Mouse (Mus musculus) macrophage (primary cell): ENCODE results near the gene Lrig1. TPM values are rescaled to one million over a fixed set of nuclear protein-coding genes. Genes with fewer than 3 reads are reported as not detected.

Source experiments
- H3K27ac ChIP-seq: fragments of 350-480 bp; formaldehyde crosslinking; 2 replicates; pipeline ENCODE4 v1.9.0; 2021
- H3K36me3 ChIP-seq: fragments of 350-480 bp; formaldehyde crosslinking; 2 replicates; pipeline ENCODE4 v1.9.0; 2021; ENCODE audit errors: inconsistent target
- H3K4me3 ChIP-seq: fragments of 350-480 bp; formaldehyde crosslinking; 2 replicates; pipeline ENCODE4 v1.9.0; 2021; ENCODE audit errors: inconsistent target
- H3K79me2 ChIP-seq: fragments of 350-480 bp; formaldehyde crosslinking; 2 replicates; pipeline ENCODE4 v1.9.0; 2021; ENCODE audit errors: inconsistent target
- WGBS: methylation state at CpG from one replicate; pipeline ENCODE4 v1.1.7; 2026; ENCODE audit warnings: inconsistent platforms; ENCODE audit not compliant: missing documents; 5-methylcytosine and 5-hydroxymethylcytosine counted together
- polyA plus RNA-seq: library from polyadenylated mRNA; stranded (reverse); fragments of 250-400 nt; gene quantifications from 3 replicates; pipeline ENCODE4 v1.2.4, GENCODE M21; 2018; ENCODE audit warnings: inconsistent platforms

Lrig1 gene
- polyA plus RNA-seq, 1 experiment from 2014 or later = 0.30 TPM

DNA sequence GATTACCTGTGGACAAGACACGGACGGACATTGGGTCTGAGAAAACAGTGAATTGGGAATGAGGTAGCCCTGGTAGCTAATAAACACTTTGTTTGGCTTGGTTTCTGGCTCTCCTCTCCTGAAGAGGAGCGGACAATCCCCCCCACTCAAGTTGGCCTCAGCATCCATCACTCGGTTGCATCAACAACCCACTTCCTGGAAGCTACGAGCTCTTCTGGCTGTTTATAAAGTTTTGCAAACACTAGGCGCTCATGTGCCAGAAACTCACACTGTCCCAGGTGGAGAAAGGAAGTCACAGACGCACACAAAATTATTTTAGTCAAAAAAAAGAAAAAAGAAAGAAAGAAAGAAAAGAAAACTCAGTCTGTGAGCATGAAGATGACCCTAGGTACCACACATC is 9.7 kb downstream of the Lrig1 start:
- no peaks in the 10 kb centered on the region for H3K79me2 ChIP-seq
- no peak overlapping the region for H3K27ac ChIP-seq
- WGBS = 51% methylated on average over 7 of the region's 7 CpGs
- H3K4me3 ChIP-seq = no peak overlapping the region
- H3K36me3 ChIP-seq = no peaks in the 10 kb centered on the region

DNA sequence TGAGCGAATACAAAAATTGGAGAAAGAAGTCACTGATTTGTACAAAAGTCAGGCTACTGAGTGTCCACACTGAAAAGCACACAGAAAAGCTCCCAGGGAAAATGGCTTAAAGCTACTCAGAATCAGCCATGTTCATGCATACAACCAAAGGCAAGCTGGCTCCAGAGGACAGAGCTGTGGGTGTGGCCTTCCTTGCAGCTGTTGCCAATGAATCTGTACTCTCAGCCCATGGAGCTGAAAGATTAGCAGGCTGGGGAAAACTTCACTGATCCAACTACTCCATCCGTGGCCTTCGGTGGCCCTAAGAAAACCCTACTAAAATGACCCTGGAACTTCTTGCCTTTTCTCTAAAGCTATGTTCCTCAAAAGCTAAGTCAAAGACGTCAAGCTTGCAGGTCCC is 11.2 kb downstream of the Lrig1 start:
- Histone ChIP-seq H3K79me2 (no peaks in the 10 kb centered on the region), H3K27ac (no peak overlapping the region), H3K4me3 (no peak overlapping the region), H3K36me3 (no peaks in the 10 kb centered on the region)
- 96% methylated on average over 4 of the region's 4 CpGs for WGBS

GRCm38 (mm10) chr6:94686048-94686447 is 13.9 kb downstream of the Lrig1 start:
- WGBS = 85% methylated on average over 6 of the region's 6 CpGs
- Histone ChIP-seq H3K79me2 (no peaks in the 10 kb centered on the region), H3K36me3 (no peaks in the 10 kb centered on the region), H3K27ac (no peak overlapping the region), H3K4me3 (no peak overlapping the region)

GRCm38 (mm10) chr6:94685611-94686010 is 14.3 kb downstream of the Lrig1 start:
- no peaks in the 10 kb centered on the region for H3K79me2 ChIP-seq
- H3K4me3 ChIP-seq = no peak overlapping the region
- no peak overlapping the region for H3K27ac ChIP-seq
- H3K36me3 ChIP-seq = no peaks in the 10 kb centered on the region
- 91% methylated on average over 6 of the region's 6 CpGs for WGBS

DNA sequence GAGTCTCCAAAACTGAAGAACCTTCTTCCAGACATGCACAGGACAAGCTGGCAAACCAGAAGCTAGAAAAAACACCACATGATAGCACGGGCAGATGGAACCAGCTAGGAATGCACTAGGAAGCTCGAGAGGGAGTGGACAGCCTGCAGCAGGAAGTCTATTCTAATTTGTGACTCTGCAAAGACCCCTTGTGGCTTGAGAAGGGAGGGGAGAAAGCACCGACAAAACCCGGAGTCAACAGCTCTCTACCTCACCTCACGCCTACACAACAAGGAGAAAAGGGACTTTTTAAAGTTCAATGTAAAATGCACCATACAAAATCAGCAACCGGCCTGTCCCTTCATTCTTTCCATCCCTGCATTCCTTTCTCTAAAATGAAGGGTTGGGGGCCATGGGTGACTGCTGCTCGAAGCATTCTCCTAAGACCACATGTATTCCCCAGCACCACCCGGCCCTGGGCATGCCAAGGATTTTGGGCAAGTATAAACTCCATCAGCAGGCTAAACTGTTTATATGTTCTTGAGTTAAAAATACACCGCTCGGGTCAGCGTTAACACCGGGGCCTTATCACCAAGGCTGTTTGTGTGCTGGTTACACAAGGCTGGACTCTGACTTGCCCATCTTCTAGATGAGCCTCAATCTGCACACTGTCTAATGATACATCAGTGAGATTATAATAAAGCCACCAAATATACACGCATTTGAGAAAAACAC is 15.0 kb downstream of the Lrig1 start:
- H3K36me3 ChIP-seq = no peaks in the 10 kb centered on the region
- no peaks in the 10 kb centered on the region for H3K79me2 ChIP-seq
- no peak overlapping the region for H3K4me3 ChIP-seq
- WGBS = 69% methylated on average over 13 of the region's 13 CpGs
- H3K27ac ChIP-seq = no peak overlapping the region

DNA sequence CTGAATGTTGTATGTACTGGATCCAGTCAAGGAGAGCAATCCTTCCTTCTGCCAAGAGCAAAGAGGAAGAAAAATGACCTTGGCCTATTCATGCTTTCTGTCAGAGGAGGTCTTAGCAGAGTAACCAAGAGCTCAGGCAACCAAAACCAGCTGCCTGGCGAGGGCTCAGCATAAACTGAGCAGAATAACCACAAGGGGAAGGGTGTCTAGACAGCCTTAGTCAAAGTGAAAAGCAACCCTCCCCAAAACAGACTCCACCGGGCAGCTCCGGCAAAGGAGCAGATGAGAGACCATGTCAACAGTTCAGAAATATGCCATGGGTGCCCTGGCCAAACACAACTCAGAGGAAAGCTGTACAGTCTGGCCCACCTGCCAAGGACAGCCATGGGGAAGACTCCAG is 16.3 kb downstream of the Lrig1 start:
- WGBS = 16% methylated on average over 3 of the region's 3 CpGs
- H3K4me3 ChIP-seq = no peak overlapping the region
- H3K27ac ChIP-seq = no peak overlapping the region
- H3K36me3 ChIP-seq = no peaks in the 10 kb centered on the region
- no peaks in the 10 kb centered on the region for H3K79me2 ChIP-seq

GRCm38 (mm10) chr6:94682270-94682618 is 17.7 kb downstream of the Lrig1 start:
- H3K36me3 ChIP-seq = no peaks in the 10 kb centered on the region
- WGBS = 42% methylated on average over 6 of the region's 6 CpGs
- H3K27ac ChIP-seq = no peak overlapping the region
- no peaks in the 10 kb centered on the region for H3K79me2 ChIP-seq
- H3K4me3 ChIP-seq = no peak overlapping the region

DNA sequence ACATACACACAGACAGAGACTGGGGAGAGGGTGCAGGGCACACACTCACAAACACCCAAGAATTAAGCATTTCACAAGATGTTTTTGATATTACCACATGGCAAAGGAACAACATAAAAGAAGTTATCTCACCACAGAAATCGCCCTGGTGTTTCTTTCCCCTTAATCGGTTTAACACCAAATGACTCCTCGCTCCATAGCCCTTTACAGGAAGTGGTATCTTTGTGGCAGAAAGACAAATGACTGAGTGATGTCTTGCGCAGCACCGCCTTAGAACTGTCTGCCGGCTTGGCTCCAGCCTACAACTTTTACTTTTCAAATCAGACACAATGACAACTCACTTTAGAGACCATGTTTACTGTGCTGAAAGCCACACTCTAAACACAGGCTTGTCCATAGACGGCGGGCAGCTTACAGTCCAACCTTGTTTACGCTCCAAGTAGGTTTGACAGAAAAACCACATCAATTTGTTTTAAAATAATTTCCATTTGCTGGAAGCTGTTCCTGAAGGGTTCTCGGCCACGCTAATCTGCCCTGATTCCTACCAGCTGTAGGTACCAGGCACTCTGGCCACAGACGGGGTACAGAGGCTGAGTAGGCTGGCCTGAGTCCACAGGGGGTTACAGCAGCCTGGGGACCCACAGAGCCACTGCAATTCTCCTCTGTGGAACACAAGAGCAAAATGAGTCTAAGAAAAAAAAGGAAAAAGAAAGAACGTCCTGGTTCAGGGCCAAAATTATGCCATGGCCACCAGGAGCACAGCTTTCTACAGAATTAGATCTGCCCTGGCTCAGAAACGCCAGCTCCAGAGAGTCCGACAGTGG is 18.3 kb downstream of the Lrig1 start:
- WGBS = 12% methylated on average over 15 of the region's 15 CpGs
- Histone ChIP-seq H3K36me3 (no peaks in the 10 kb centered on the region), H3K79me2 (no peaks in the 10 kb centered on the region), H3K27ac (no peak overlapping the region), H3K4me3 (no peak overlapping the region)

DNA sequence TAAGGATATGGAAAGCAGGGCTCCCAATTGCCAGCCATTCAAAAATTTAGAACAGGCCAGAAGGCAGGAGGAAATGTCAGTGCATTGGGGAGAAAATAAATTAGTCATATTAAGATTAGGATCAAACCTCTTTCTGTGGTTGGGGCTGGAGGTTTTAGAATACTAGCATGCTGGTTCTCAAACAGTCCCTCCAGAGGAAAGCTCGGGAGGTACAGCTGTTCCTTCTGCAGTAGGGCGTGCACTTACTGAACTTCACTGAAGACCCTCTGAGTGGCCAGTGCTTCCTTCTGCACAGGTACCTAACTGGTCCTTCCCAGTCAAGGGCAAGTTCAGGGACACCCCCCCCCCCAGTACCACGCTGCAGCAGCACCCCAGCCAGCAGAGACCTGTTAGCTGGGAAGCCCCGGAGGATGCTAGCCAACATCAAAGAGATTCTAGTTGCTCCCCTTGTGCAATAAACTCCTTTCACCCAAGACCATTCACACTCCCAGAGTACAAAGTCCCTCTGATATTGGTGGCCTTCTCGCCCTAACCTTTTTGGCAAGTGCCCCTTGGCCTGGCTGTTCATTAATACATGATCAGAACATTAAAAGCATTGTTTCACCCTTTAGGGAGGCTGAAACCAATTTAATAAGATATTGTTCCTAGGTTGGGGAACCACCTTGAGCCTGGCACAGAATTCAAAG is 19.1 kb downstream of the Lrig1 start:
- H3K27ac ChIP-seq = no peak overlapping the region
- H3K79me2 ChIP-seq = no peaks in the 10 kb centered on the region
- H3K4me3 ChIP-seq = no peak overlapping the region
- no peaks in the 10 kb centered on the region for H3K36me3 ChIP-seq
- WGBS = 23% methylated on average over 5 of the region's 5 CpGs

- no peaks in the 10 kb centered on the region for H3K36me3 ChIP-seq
- H3K4me3 ChIP-seq = no peak overlapping the region
- no peak overlapping the region for H3K27ac ChIP-seq
- 81% methylated on average over 1 of the region's 1 CpGs for WGBS
- no peaks in the 10 kb centered on the region for H3K79me2 ChIP-seq
These were observed 20.7 kb downstream of the Lrig1 start for GRCm38 (mm10) chr6:94679249-94679648.

DNA sequence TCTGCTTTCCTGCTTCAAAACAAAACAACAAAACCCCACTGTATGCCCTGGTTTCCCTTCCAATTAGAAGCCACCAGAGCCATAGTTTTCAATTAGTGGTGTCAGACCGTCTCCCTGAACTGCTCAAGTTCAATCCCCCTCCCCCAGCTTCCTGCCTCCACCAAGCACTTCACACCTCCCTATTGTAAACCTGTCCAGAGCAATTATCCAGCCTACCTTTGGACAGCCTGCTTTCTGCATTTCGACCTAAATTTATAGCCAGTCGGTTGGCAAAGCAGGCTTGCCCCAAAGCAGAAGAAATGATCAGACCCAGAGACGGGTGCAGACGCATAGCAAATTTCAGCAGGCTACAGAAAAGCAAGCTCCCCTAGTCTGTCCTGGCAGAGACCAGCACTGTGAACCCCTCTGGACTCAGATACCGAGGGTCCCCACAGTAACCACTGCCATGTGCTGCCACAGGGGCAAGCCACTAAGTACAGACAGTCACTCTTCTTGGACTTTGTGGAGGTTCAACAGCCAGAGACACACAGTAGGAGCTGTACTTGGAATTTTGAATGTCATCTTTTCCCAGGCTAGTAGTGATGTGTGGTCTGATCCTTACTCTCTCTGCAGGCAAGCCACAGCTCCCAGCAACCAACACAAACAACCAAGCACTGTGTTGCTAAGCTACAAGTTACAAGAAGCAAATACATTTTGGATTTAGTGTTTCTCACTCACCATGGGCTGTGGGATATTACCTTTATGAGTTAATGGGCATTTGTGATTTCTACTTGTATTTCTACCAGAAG is 21.4 kb downstream of the Lrig1 start:
- Histone ChIP-seq H3K36me3 (no peaks in the 10 kb centered on the region), H3K79me2 (no peaks in the 10 kb centered on the region), H3K4me3 (no peak overlapping the region), H3K27ac (no peak overlapping the region)
- WGBS = 84% methylated on average over 6 of the region's 6 CpGs

- no peaks in the 10 kb centered on the region for H3K79me2 ChIP-seq
- no peaks in the 10 kb centered on the region for H3K36me3 ChIP-seq
- H3K27ac ChIP-seq = no peak overlapping the region
- H3K4me3 ChIP-seq = no peak overlapping the region
- WGBS = 75% methylated on average over 3 of the region's 3 CpGs
These were observed 22.5 kb downstream of the Lrig1 start for GRCm38 (mm10) chr6:94677448-94677847.

DNA sequence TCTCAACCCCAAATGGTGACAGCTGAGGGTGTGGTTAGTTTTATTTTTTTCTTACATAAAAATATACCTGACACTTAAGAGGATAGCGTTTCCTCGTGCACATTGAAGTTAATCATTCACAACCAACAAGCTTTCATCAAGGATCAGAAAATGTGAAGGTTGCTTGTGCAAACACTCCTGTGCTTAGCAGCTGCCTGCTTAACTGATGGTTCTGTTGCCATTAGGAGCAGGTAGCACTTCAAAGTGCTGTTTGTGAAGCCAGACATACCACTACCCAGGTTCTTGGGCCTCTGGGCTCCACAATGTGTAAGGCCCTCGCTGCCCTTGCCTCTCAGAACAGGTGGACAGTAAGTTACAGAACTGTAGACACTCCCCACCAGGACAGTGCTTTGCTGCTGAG is 23.1 kb downstream of the Lrig1 start:
- WGBS = 65% methylated on average over 3 of the region's 3 CpGs
- Histone ChIP-seq H3K27ac (no peak overlapping the region), H3K4me3 (no peak overlapping the region), H3K79me2 (no peaks in the 10 kb centered on the region), H3K36me3 (no peaks in the 10 kb centered on the region)

- no peaks in the 10 kb centered on the region for H3K79me2 ChIP-seq
- H3K27ac ChIP-seq = no peak overlapping the region
- WGBS = 87% methylated on average over 7 of the region's 7 CpGs
- no peaks in the 10 kb centered on the region for H3K36me3 ChIP-seq
- no peak overlapping the region for H3K4me3 ChIP-seq
These were observed 23.7 kb downstream of the Lrig1 start for GRCm38 (mm10) chr6:94676300-94676699.
